Mouse (Mus musculus) C2C12 (cell line): Measurements from ENCODE around the gene Rorc. TPM values are rescaled to one million over a fixed set of nuclear protein-coding genes. Genes with fewer than 3 reads are reported as not detected.

Source experiments
- H3K27me3 ChIP-seq: one replicate; pipeline ENCODE4 v1.6.1; 2011; ENCODE audit not compliant: control insufficient read depth, insufficient read depth, insufficient read length
- H3K36me3 ChIP-seq: one replicate; pipeline ENCODE4 v1.6.1; 2011; ENCODE audit not compliant: control insufficient read depth, insufficient read depth
- H3K4me3 ChIP-seq: one replicate; pipeline ENCODE4 v1.5.1; 2011; ENCODE audit warnings: mild to moderate bottlenecking, control low read depth; ENCODE audit not compliant: poor library complexity, insufficient read depth, severe bottlenecking
- H3K79me2 ChIP-seq: one replicate; pipeline ENCODE4 v1.6.1; 2011; ENCODE audit not compliant: control insufficient read depth, insufficient read depth
- H3K79me3 ChIP-seq: one replicate; pipeline ENCODE4 v1.6.1; 2011; ENCODE audit warnings: low read depth, control low read depth
- H3ac ChIP-seq: one replicate; pipeline ENCODE3; 2011; ENCODE audit warnings: low read depth; ENCODE audit not compliant: control insufficient read depth, insufficient read length
- CEBPB ChIP-seq: IDR thresholded peaks from one replicate; pipeline ENCODE4 v1.6.1; 2011; ENCODE audit warnings: low read depth, mild to moderate bottlenecking, control low read depth, moderate library complexity
- CTCF ChIP-seq: IDR thresholded peaks from one replicate; pipeline ENCODE4 v1.5.1; 2011; ENCODE audit not compliant: control insufficient read depth, insufficient read depth, insufficient read length
- FOSL1 ChIP-seq: IDR thresholded peaks from one replicate; pipeline ENCODE4 v1.8.0; 2011; ENCODE audit warnings: mild to moderate bottlenecking, low read length; ENCODE audit not compliant: poor library complexity, insufficient read depth, severe bottlenecking
- MAX ChIP-seq: IDR thresholded peaks from one replicate; pipeline ENCODE4 v1.6.1; 2011; ENCODE audit warnings: mild to moderate bottlenecking, control low read depth
- MYOD1 ChIP-seq: IDR thresholded peaks from one replicate; pipeline ENCODE4 v1.6.1; 2011; ENCODE audit warnings: low read depth; ENCODE audit not compliant: control insufficient read depth, insufficient read length
- MYOG ChIP-seq: IDR thresholded peaks from one replicate; pipeline ENCODE4 v1.6.1; 2011; ENCODE audit not compliant: control insufficient read depth, insufficient read length; ENCODE audit errors: extremely low read depth
- USF1 ChIP-seq: IDR thresholded peaks from one replicate; pipeline ENCODE4 v1.6.1; 2011; ENCODE audit warnings: low read depth, mild to moderate bottlenecking, control low read depth, moderate library complexity
- polyA plus RNA-seq: library from polyadenylated mRNA; unstranded; fragments of >200 nt; fragmentation: generic; extraction: Trizol; gene quantifications from one replicate; pipeline ENCODE4 v1.2.1, GENCODE M21; 2012; ENCODE audit warnings: missing spikeins

The Rorc gene
- polyA plus RNA-seq, 1 experiment: 0.05 TPM

- TF ChIP-seq USF1 (no peak), MYOG (no peak), CEBPB (no peak), MYOD1 (no peak), MAX (no peak), FOSL1 (no peak), CTCF (no peak)
- no peaks in the 10 kb centered on the region for H3K27me3 ChIP-seq
- H3K79me2 ChIP-seq: no peaks in the 10 kb centered on the region
- H3K36me3 ChIP-seq: no peaks in the 10 kb centered on the region
- no peak overlapping the region for H3ac ChIP-seq
- no peak overlapping the region for H3K4me3 ChIP-seq
- H3K79me3 ChIP-seq: no peaks in the 10 kb centered on the region
Observed at GRCm38 (mm10) chr3:94377028-94377923, 4.7 kb downstream of the Rorc start.

GRCm38 (mm10) chr3:94379831-94380510 lies 7.4 kb downstream of the Rorc start:
- Histone ChIP-seq H3K79me3 (no peaks in the 10 kb centered on the region), H3K4me3 (no peak overlapping the region), H3ac (peak overlapping the region; percentile 15), H3K79me2 (no peaks in the 10 kb centered on the region), H3K36me3 (no peaks in the 10 kb centered on the region), H3K27me3 (no peaks in the 10 kb centered on the region)
- TF ChIP-seq FOSL1: no peak
- TF ChIP-seq MYOG: no peak
- no peak for TF ChIP-seq CTCF
- no peak for TF ChIP-seq MAX

GRCm38 (mm10) chr3:94382308-94382707 lies 9.7 kb downstream of the Rorc start:
- Histone ChIP-seq H3K79me3 (no peaks in the 10 kb centered on the region), H3K36me3 (no peaks in the 10 kb centered on the region), H3ac (no peak overlapping the region), H3K79me2 (no peaks in the 10 kb centered on the region), H3K27me3 (peaks cover 5% of the 10 kb centered on the region), H3K4me3 (no peak overlapping the region)
- TF ChIP-seq FOSL1 (no peak), CTCF (no peak), CEBPB (no peak), MYOG (no peak), USF1 (no peak), MYOD1 (no peak), MAX (no peak)

GRCm38 (mm10) chr3:94383476-94383875 lies 10.9 kb downstream of the Rorc start:
- H3K27me3 ChIP-seq: peaks cover 8% of the 10 kb centered on the region
- no peak overlapping the region for H3ac ChIP-seq
- no peaks in the 10 kb centered on the region for H3K79me2 ChIP-seq
- H3K36me3 ChIP-seq: no peaks in the 10 kb centered on the region
- no peaks in the 10 kb centered on the region for H3K79me3 ChIP-seq
- H3K4me3 ChIP-seq: no peak overlapping the region
- no peak for TF ChIP-seq USF1
- no peak for TF ChIP-seq FOSL1

- no peak overlapping the region for H3K4me3 ChIP-seq
- TF ChIP-seq CEBPB: no peak
- no peak for TF ChIP-seq CTCF
- TF ChIP-seq FOSL1: no peak
- TF ChIP-seq MAX: no peak
- no peak for TF ChIP-seq USF1
- TF ChIP-seq MYOD1: no peak
- TF ChIP-seq MYOG: no peak
- H3ac ChIP-seq: no peak overlapping the region
- H3K79me2 ChIP-seq: no peaks in the 10 kb centered on the region
- H3K27me3 ChIP-seq: peaks cover 19% of the 10 kb centered on the region
- no peaks in the 10 kb centered on the region for H3K36me3 ChIP-seq
- H3K79me3 ChIP-seq: no peaks in the 10 kb centered on the region
Observed at GRCm38 (mm10) chr3:94386671-94387070, 14.1 kb downstream of the Rorc start.

GRCm38 (mm10) chr3:94387391-94387790 lies 14.8 kb downstream of the Rorc start:
- peaks cover 19% of the 10 kb centered on the region for H3K27me3 ChIP-seq
- H3K36me3 ChIP-seq: no peaks in the 10 kb centered on the region
- TF ChIP-seq FOSL1 (no peak), CTCF (no peak)
- H3K4me3 ChIP-seq: no peak overlapping the region
- H3K79me3 ChIP-seq: no peaks in the 10 kb centered on the region
- H3K79me2 ChIP-seq: no peaks in the 10 kb centered on the region
- H3ac ChIP-seq: no peak overlapping the region
